Mouse (Mus musculus) brain, embryonic 14.5 days (tissue): ENCODE measurements around the gene Atg14. TPM values are rescaled to one million over a fixed set of nuclear protein-coding genes. Genes with fewer than 3 reads are reported as not detected.
"Not testable (repeated sequence)": the region's sequence is repeated elsewhere in the genome, so short reads cannot be mapped to it uniquely, and the experiment has no call there.

ENCODE experiments used
- DNase-seq: peaks from one replicate; pipeline ENCODE4 v3.0.0-alpha.2; 2011; ENCODE audit warnings: low read depth
- CTCF ChIP-seq: fragments of 200-500 bp; IDR thresholded peaks from 2 replicates; pipeline ENCODE4 v1.5.1; 2012; ENCODE audit warnings: inconsistent platforms, mild to moderate bottlenecking, moderate library complexity, borderline replicate concordance; ENCODE audit not compliant: insufficient read depth, insufficient read length; ENCODE audit errors: extremely low read depth
- POLR2A ChIP-seq: fragments of 200-500 bp; IDR thresholded peaks from 2 replicates; pipeline ENCODE4 v1.6.1; 2012; ENCODE audit warnings: mild to moderate bottlenecking, inconsistent platforms, borderline replicate concordance; ENCODE audit not compliant: poor library complexity, insufficient read depth, insufficient read length, severe bottlenecking; ENCODE audit errors: extremely low read depth
- polyA plus RNA-seq: library from polyadenylated mRNA; depleted of rRNA; stranded (reverse); fragments of >200 nt; gene quantifications from 2 replicates; pipeline ENCODE4 v1.2.3, GENCODE M21; 2012

Atg14 gene
- polyA plus RNA-seq, 1 experiment: 15.4 TPM

GRCm38 (mm10) chr14:47542283-47542682 is 28.2 kb downstream of the Atg14 start:
- TF ChIP-seq POLR2A (no peak), CTCF (no peak)
- no peak for DNase-seq

GRCm38 (mm10) chr14:47541325-47541948 is 29.0 kb downstream of the Atg14 start:
- no peak for DNase-seq
- no peak for TF ChIP-seq POLR2A
- no peak for TF ChIP-seq CTCF

- TF ChIP-seq POLR2A (no peak), CTCF (no peak)
- DNase-seq: no peak
Measured at GRCm38 (mm10) chr14:47535096-47535495, 35.4 kb downstream of the Atg14 start.

- no peak for DNase-seq
Measured at GRCm38 (mm10) chr14:47534176-47534525, 36.3 kb downstream of the Atg14 start.

GRCm38 (mm10) chr14:47533365-47534175 is 36.9 kb downstream of the Atg14 start:
- peak; percentile 59 for DNase-seq
- TF ChIP-seq POLR2A: no peak
- peak; percentile 37; the same call in 1 of the 2 replicates for TF ChIP-seq CTCF

More at GRCm38 (mm10) chr14:47534176-47534525, 36.3 kb downstream of the Atg14 start:
- TF ChIP-seq POLR2A (no peak), CTCF (no peak)

GRCm38 (mm10) chr14:47532496-47532895 is 38.0 kb downstream of the Atg14 start:
- TF ChIP-seq CTCF (no peak), POLR2A (no peak)
- no peak for DNase-seq

- DNase-seq: not testable (repeated sequence)
Measured at GRCm38 (mm10) chr14:47529592-47529991, 40.9 kb downstream of the Atg14 start.

GRCm38 (mm10) chr14:47529019-47529418 is 41.4 kb downstream of the Atg14 start:
- TF ChIP-seq POLR2A (no peak), CTCF (peak; percentile 67; the same call in 1 of the 2 replicates)
- DNase-seq: peak; percentile 70

GRCm38 (mm10) chr14:47528293-47528692 is 42.2 kb downstream of the Atg14 start:
- DNase-seq: no peak
- TF ChIP-seq POLR2A (no peak), CTCF (no peak)

GRCm38 (mm10) chr14:47527833-47528232 is 42.6 kb downstream of the Atg14 start:
- DNase-seq: no peak
- TF ChIP-seq POLR2A: no peak
- TF ChIP-seq CTCF: no peak

GRCm38 (mm10) chr14:47525861-47526260 is 44.6 kb downstream of the Atg14 start:
- TF ChIP-seq POLR2A (no peak), CTCF (no peak)
- no peak for DNase-seq

GRCm38 (mm10) chr14:47525374-47525773 is 45.1 kb downstream of the Atg14 start:
- no peak for DNase-seq
- TF ChIP-seq POLR2A (no peak), CTCF (no peak)
